Mouse (Mus musculus) brain, embryonic 14.5 days (tissue): ENCODE results near the gene Ly6g5b.
A peak's percentile ranks its signal among the peaks of the same experiment; 100 is the strongest.

ENCODE experiments used
- CTCF ChIP-seq: fragments of 200-500 bp; IDR thresholded peaks from 2 replicates; pipeline ENCODE4 v1.5.1; 2012; ENCODE audit warnings: inconsistent platforms, mild to moderate bottlenecking, moderate library complexity, borderline replicate concordance; ENCODE audit not compliant: insufficient read depth, insufficient read length; ENCODE audit errors: extremely low read depth
- POLR2A ChIP-seq: fragments of 200-500 bp; IDR thresholded peaks from 2 replicates; pipeline ENCODE4 v1.6.1; 2012; ENCODE audit warnings: mild to moderate bottlenecking, inconsistent platforms, borderline replicate concordance; ENCODE audit not compliant: poor library complexity, insufficient read depth, insufficient read length, severe bottlenecking; ENCODE audit errors: extremely low read depth

DNA sequence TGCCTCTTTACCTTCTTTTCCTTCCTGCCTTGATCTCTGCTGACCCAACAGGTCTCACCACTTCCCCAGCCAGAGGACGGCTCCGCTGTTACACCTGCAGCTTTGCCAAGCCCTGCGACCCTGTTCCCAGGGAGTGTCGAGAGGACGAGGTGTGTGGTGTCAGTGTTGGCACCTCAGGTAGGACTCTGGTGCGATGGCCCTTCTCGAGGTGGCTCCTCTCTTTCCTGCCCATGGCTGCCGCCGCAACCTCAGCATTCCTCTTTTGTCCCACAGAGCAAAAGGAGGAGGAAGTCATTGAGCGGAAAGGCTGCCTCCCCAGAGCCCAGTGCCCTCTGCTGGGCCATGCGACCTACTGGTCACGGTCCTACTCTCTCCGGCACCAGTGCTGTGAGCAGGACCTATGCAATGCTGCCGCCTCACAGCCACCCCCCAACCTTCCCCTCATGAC lies 37.4 kb downstream of the Ly6g5b start, which contains the start of gene Ly6g6d:
- TF ChIP-seq POLR2A (no peak), CTCF (peak; percentile 37; the same call in 1 of the 2 replicates)
